Mouse (Mus musculus): ENCODE measurements around the gene Tlk2. TPM values are rescaled to one million over a fixed set of nuclear protein-coding genes. Genes with fewer than 3 reads are reported as not detected.

Gene Tlk2
- polyA plus RNA-seq, 1 experiment from 2014 or later: 5.5 TPM

DNA sequence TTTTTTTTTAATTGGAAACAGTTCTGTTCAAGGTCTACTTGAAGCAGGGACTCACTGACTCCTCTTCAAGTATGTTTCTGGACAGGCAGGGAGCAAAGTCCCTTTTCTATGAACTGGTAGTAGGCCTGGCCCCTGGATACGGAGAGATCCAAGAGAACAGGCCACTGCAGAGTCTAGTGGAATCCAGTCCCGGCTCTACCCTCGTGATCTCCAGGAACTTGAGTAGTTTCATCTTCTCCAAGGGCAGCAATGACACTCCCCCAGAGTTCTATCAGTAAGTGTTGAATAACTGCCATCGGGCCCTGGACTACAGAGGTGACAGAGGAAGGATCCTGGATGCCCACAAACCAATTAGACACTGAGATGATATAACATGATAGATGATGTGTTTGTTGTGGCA lies 22.7 kb upstream of the Tlk2 start:
- Histone ChIP-seq H3K36me3 (ENCODE audit: control insufficient read depth, insufficient read depth) (no peaks in the 10 kb centered on the region), H3K4me3 (ENCODE audit: low read depth, low read length) (no peak overlapping the region), H3K9me3 (replicated peaks; ENCODE audit: control insufficient read depth, low read length) (no peaks in the 10 kb centered on the region), H3K4me1 (ENCODE audit: control insufficient read depth, low read depth, low read length) (peaks cover 54% of the 10 kb centered on the region), H3K4me2 (ENCODE audit: low read depth, low read length) (no peak overlapping the region), H3K27me3 (ENCODE audit: control insufficient read depth, insufficient read depth, low read depth, low read length) (no peaks in the 10 kb centered on the region), H3K9ac (ENCODE audit: low read depth, low read length) (no peak overlapping the region), H3K27ac (ENCODE audit: low read length) (peak overlapping the region; percentile 48; the same call in 1 of the 2 replicates)
- no peak for ATAC-seq (ENCODE audit: low read depth)
- WGBS (ENCODE audit: insufficient replicate concordance): 53% methylated on average over 4 of the region's 4 CpGs

DNA sequence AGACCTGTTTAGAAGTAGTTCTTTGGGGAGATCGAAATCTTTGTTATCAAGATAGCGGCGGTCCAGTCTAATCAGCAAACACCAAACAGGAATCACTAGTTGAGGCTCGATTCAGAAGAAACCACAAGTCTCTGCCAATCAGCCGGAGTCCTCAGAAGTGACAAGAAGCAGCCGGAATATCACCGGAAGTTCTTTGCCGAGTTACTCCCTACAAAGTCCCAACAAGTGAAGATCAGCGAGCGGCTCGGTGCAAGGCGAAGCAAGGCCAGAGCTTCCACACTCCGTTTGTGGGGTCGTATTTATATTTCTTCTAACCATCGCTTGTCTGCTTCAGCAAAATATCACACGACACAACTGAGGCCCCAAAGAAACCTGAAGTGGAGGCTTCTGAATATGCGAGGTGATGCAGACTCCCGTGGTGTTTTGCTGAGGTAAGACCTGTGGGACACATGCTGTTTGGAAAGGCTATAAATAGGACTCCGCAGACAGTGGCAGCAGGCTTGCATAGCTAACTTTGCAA lies 21.8 kb upstream of the Tlk2 start:
- H3K36me3 ChIP-seq (ENCODE audit: control insufficient read depth, insufficient read depth): no peaks in the 10 kb centered on the region
- ATAC-seq (ENCODE audit: low read depth): no peak
- no peaks in the 10 kb centered on the region for H3K9me3 ChIP-seq (replicated peaks; ENCODE audit: control insufficient read depth, low read length)
- peak overlapping the region; percentile 38 for H3K4me3 ChIP-seq (ENCODE audit: low read depth, low read length)
- H3K4me1 ChIP-seq (ENCODE audit: control insufficient read depth, low read depth, low read length): peaks cover 45% of the 10 kb centered on the region
- peak overlapping the region; percentile 33; the same call in 1 of the 2 replicates for H3K4me2 ChIP-seq (ENCODE audit: low read depth, low read length)
- no peaks in the 10 kb centered on the region for H3K27me3 ChIP-seq (ENCODE audit: control insufficient read depth, insufficient read depth, low read depth, low read length)
- H3K9ac ChIP-seq (ENCODE audit: low read depth, low read length): peak overlapping the region; percentile 14; the same call in 1 of the 2 replicates
- peak overlapping the region; percentile 58 for H3K27ac ChIP-seq (ENCODE audit: low read length)
- WGBS (ENCODE audit: insufficient replicate concordance): 57% methylated on average over 19 of the region's 19 CpGs

- peak overlapping the region; percentile 15; the same call in 1 of the 2 replicates for H3K4me2 ChIP-seq (ENCODE audit: low read depth, low read length)
- H3K36me3 ChIP-seq (ENCODE audit: control insufficient read depth, insufficient read depth): no peaks in the 10 kb centered on the region
- ATAC-seq (ENCODE audit: low read depth): no peak
- no peak overlapping the region for H3K27ac ChIP-seq (ENCODE audit: low read length)
- no peak overlapping the region for H3K9ac ChIP-seq (ENCODE audit: low read depth, low read length)
- no peaks in the 10 kb centered on the region for H3K27me3 ChIP-seq (ENCODE audit: control insufficient read depth, insufficient read depth, low read depth, low read length)
- peaks cover 34% of the 10 kb centered on the region for H3K4me1 ChIP-seq (ENCODE audit: control insufficient read depth, low read depth, low read length)
- no peaks in the 10 kb centered on the region for H3K9me3 ChIP-seq (replicated peaks; ENCODE audit: control insufficient read depth, low read length)
- no peak overlapping the region for H3K4me3 ChIP-seq (ENCODE audit: low read depth, low read length)
Observed at GRCm38 (mm10) chr11:105158047-105158446, 20.6 kb upstream of the Tlk2 start.

- 63% methylated on average over 6 of the region's 6 CpGs for WGBS (ENCODE audit: insufficient replicate concordance)
- ATAC-seq (ENCODE audit: low read depth): no peak
- peaks cover under 1% of the 10 kb centered on the region; the same call in 1 of the 2 replicates for H3K9me3 ChIP-seq (replicated peaks; ENCODE audit: control insufficient read depth, low read length)
- H3K27me3 ChIP-seq (ENCODE audit: control insufficient read depth, insufficient read depth, low read depth, low read length): no peaks in the 10 kb centered on the region
- no peak overlapping the region for H3K9ac ChIP-seq (ENCODE audit: low read depth, low read length)
- no peak overlapping the region for H3K4me3 ChIP-seq (ENCODE audit: low read depth, low read length)
- peak overlapping the region; percentile 33 for H3K27ac ChIP-seq (ENCODE audit: low read length)
- H3K4me1 ChIP-seq (ENCODE audit: control insufficient read depth, low read depth, low read length): peaks cover 23% of the 10 kb centered on the region
- no peaks in the 10 kb centered on the region for H3K36me3 ChIP-seq (ENCODE audit: control insufficient read depth, insufficient read depth)
- no peak overlapping the region for H3K4me2 ChIP-seq (ENCODE audit: low read depth, low read length)
Observed at GRCm38 (mm10) chr11:105159673-105160360, 18.8 kb upstream of the Tlk2 start.

GRCm38 (mm10) chr11:105161411-105161810 lies 17.2 kb upstream of the Tlk2 start:
- H3K36me3 ChIP-seq (ENCODE audit: control insufficient read depth, insufficient read depth): no peaks in the 10 kb centered on the region
- no peaks in the 10 kb centered on the region for H3K27me3 ChIP-seq (ENCODE audit: control insufficient read depth, insufficient read depth, low read depth, low read length)
- H3K4me3 ChIP-seq (ENCODE audit: low read depth, low read length): no peak overlapping the region
- H3K4me1 ChIP-seq (ENCODE audit: control insufficient read depth, low read depth, low read length): peaks cover 18% of the 10 kb centered on the region
- no peak overlapping the region for H3K4me2 ChIP-seq (ENCODE audit: low read depth, low read length)
- peaks cover 4% of the 10 kb centered on the region for H3K9me3 ChIP-seq (replicated peaks; ENCODE audit: control insufficient read depth, low read length)
- no peak overlapping the region for H3K9ac ChIP-seq (ENCODE audit: low read depth, low read length)
- no peak overlapping the region for H3K27ac ChIP-seq (ENCODE audit: low read length)
- 79% methylated on average over 2 of the region's 2 CpGs for WGBS (ENCODE audit: insufficient replicate concordance)
- no peak for ATAC-seq (ENCODE audit: low read depth)

DNA sequence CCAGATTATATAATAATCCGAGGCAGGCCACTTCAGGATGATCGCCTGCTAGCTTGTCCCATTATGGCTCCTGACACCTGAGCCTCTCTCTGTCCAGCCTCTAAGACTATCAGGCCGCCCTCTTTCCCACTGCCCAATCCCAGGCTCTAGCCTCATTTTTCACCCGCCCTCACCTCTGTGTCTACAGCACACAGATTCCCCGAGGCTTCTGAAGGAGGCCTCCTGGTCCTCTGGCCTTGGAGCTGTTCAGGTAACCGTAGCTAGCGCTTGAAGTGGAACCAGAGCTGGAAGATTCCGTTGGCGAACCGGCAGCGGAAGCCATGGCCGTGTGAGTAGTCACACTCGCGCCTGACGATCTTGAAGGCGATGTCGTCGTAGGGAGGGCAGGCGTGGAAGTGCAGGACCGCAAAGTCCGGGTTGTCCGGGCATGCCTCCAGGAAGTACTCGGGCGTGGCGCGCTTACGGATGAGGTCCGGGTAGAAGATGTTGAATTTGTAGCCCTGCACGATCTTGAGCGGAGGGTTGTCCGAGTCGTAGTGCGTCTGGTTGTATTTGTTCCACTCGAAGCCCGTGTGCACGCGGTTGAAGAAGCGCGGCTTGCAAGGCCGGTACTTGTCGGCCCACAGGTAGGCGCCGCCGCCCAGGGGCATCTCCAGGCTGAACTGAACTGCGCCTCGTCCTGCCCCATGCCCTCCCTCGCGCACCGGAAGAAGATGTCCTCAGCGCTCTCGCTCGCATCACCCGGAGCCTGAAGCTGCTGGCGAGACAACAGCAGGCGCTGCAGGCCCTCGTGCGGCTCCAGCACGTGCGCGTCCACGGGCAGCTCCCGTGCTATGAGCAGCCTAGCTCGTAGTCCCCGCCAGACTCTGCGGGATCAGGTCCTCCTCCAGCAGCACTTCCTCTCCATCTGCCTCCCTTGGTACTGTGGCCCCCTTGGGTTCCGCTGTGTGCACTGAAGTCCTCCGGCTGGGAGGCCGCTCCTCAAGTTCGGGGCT lies 13.8 kb upstream of the Tlk2 start:
- Histone ChIP-seq H3K36me3 (ENCODE audit: control insufficient read depth, insufficient read depth) (no peaks in the 10 kb centered on the region), H3K9ac (ENCODE audit: low read depth, low read length) (no peak overlapping the region), H3K4me2 (ENCODE audit: low read depth, low read length) (no peak overlapping the region), H3K27me3 (ENCODE audit: control insufficient read depth, insufficient read depth, low read depth, low read length) (no peaks in the 10 kb centered on the region), H3K9me3 (replicated peaks; ENCODE audit: control insufficient read depth, low read length) (peaks cover 4% of the 10 kb centered on the region), H3K4me1 (ENCODE audit: control insufficient read depth, low read depth, low read length) (no peaks in the 10 kb centered on the region; the same call in 1 of the 2 replicates), H3K27ac (ENCODE audit: low read length) (no peak overlapping the region), H3K4me3 (ENCODE audit: low read depth, low read length) (no peak overlapping the region)
- WGBS (ENCODE audit: insufficient replicate concordance): 78% methylated on average over 69 of the region's 69 CpGs
- ATAC-seq (ENCODE audit: low read depth): no peak

DNA sequence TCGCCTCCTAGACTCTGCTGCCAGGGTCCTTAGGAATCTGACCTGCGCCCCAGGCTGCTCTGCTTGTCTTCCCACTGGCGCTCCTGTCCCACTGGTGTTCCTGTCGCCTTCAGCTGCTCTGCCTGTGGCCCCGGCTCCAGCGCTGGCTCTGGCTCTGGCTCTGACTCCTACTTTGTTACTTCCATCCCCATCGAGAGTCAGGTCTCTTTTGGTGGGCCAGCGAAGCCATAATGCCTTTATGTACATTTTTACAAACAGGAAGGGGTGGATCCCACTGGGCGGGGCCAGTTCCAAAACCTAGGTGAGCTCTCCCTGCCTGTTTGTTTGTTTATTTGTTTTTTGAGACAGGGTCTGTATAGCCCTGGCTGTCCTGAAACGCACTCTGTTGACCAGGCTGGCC lies 11.8 kb upstream of the Tlk2 start:
- no peak for ATAC-seq (ENCODE audit: low read depth)
- Histone ChIP-seq H3K27me3 (ENCODE audit: control insufficient read depth, insufficient read depth, low read depth, low read length) (no peaks in the 10 kb centered on the region), H3K4me2 (ENCODE audit: low read depth, low read length) (no peak overlapping the region), H3K36me3 (ENCODE audit: control insufficient read depth, insufficient read depth) (no peaks in the 10 kb centered on the region), H3K27ac (ENCODE audit: low read length) (no peak overlapping the region), H3K9me3 (replicated peaks; ENCODE audit: control insufficient read depth, low read length) (peaks cover 4% of the 10 kb centered on the region), H3K9ac (ENCODE audit: low read depth, low read length) (no peak overlapping the region), H3K4me1 (ENCODE audit: control insufficient read depth, low read depth, low read length) (peaks cover 5% of the 10 kb centered on the region), H3K4me3 (ENCODE audit: low read depth, low read length) (no peak overlapping the region)
- WGBS (ENCODE audit: insufficient replicate concordance): 78% methylated on average over 10 of the region's 10 CpGs

GRCm38 (mm10) chr11:105179523-105179922 lies 916 bp downstream of the Tlk2 start:
- Histone ChIP-seq H3K9ac (ENCODE audit: low read depth, low read length) (peak overlapping the region; percentile 100), H3K4me3 (ENCODE audit: low read depth, low read length) (peak overlapping the region; percentile 98)
- 65% methylated on average over 4 of the region's 4 CpGs for WGBS (ENCODE audit: insufficient replicate concordance)

More at GRCm38 (mm10) chr11:105179523-105179922, 916 bp downstream of the Tlk2 start:
- Histone ChIP-seq H3K4me1 (ENCODE audit: control insufficient read depth, low read depth, low read length) (peaks cover 19% of the 10 kb centered on the region), H3K36me3 (ENCODE audit: control insufficient read depth, insufficient read depth) (peaks cover 4% of the 10 kb centered on the region), H3K27me3 (ENCODE audit: control insufficient read depth, insufficient read depth, low read depth, low read length) (no peaks in the 10 kb centered on the region), H3K27ac (ENCODE audit: low read length) (peak overlapping the region; percentile 94), H3K9me3 (replicated peaks; ENCODE audit: control insufficient read depth, low read length) (no peaks in the 10 kb centered on the region), H3K4me2 (ENCODE audit: low read depth, low read length) (peak overlapping the region; percentile 65)
- ATAC-seq (ENCODE audit: low read depth): no peak

Measured in liver, embryonic 16.5 days (tissue).